Mouse (Mus musculus) neural tube, embryonic 11.5 days (tissue): ENCODE data around the gene Rnf220. TPM values are rescaled to one million over a fixed set of nuclear protein-coding genes. Genes with fewer than 3 reads are reported as not detected.

Experiments used
- ATAC-seq: fragments of 200-750 bp; cut with Nextera tagmentation; 2 replicates; pipeline ENCODE4 v1.8.0; 2017; ENCODE audit warnings: moderate number of reproducible peaks, mild to moderate bottlenecking, moderate TSS enrichment, moderate library complexity; ENCODE audit not compliant: insufficient read depth, low FRiP score, low TSS enrichment
- DNase-seq: peaks from one replicate; pipeline ENCODE4 v3.0.0-alpha.2; 2015; ENCODE audit warnings: low spot score
- H3K27ac ChIP-seq: fragments of 300-500 bp; sonication (generic); 2 replicates; pipeline ENCODE4 v1.5.1; 2014; ENCODE audit warnings: low read depth, mild to moderate bottlenecking, low read length
- H3K27me3 ChIP-seq: fragments of 300-500 bp; sonication (generic); 2 replicates; pipeline ENCODE4 v1.6.1; 2014; ENCODE audit warnings: mild to moderate bottlenecking, low read length, mixed read lengths; ENCODE audit not compliant: control insufficient read depth, insufficient read depth
- H3K36me3 ChIP-seq: fragments of 300-500 bp; sonication (generic); 2 replicates; pipeline ENCODE4 v1.6.1; 2014; ENCODE audit warnings: mild to moderate bottlenecking, low read length, moderate library complexity, mixed read lengths; ENCODE audit not compliant: control insufficient read depth, insufficient read depth
- H3K4me1 ChIP-seq: fragments of 300-500 bp; sonication (generic); 2 replicates; pipeline ENCODE4 v1.6.1; 2014; ENCODE audit warnings: low read length, mixed read lengths; ENCODE audit not compliant: control insufficient read depth, insufficient read depth
- H3K4me2 ChIP-seq: fragments of 300-500 bp; sonication (generic); 2 replicates; pipeline ENCODE4 v1.6.1; 2014; ENCODE audit warnings: low read depth, mild to moderate bottlenecking, moderate library complexity
- H3K4me3 ChIP-seq: fragments of 300-500 bp; sonication (generic); 2 replicates; pipeline ENCODE4 v1.5.1; 2014; ENCODE audit warnings: low read depth, low read length
- H3K9ac ChIP-seq: fragments of 300-500 bp; sonication (generic); 2 replicates; pipeline ENCODE4 v1.6.1; 2014; ENCODE audit warnings: mild to moderate bottlenecking, low read length
- H3K9me3 ChIP-seq: fragments of 300-500 bp; sonication (generic); 2 replicates; pipeline ENCODE4 v1.6.1; 2016; ENCODE audit warnings: low read length; ENCODE audit not compliant: control insufficient read depth
- WGBS: fragments of 180-500 bp; shearing (Covaris S2); extraction: QIAGEN DNeasy Blood & Tissue Kit; methylation state at CpG from one replicate; pipeline ENCODE4 v1.1.7; 2014; 5-methylcytosine and 5-hydroxymethylcytosine counted together
- polyA plus RNA-seq: library from polyadenylated mRNA; unstranded; fragments of >200 nt; fragmentation: Nextera tagmentation; extraction: Ambion mirVana; gene quantifications from 2 replicates; pipeline ENCODE4 v1.2.1, GENCODE M21; 2014

Gene Rnf220
- polyA plus RNA-seq, 1 experiment from 2014 or later, result 76.8 TPM

- no peak overlapping the region for H3K9ac ChIP-seq
Observed at GRCm38 (mm10) chr4:117297819-117298218, 199.0 kb downstream of the Rnf220 start.

GRCm38 (mm10) chr4:117296849-117297593 is 199.8 kb downstream of the Rnf220 start:
- no peak overlapping the region for H3K27ac ChIP-seq
- H3K9ac ChIP-seq, result no peak overlapping the region
- no peak for ATAC-seq
- no peak overlapping the region for H3K4me2 ChIP-seq
- H3K4me1 ChIP-seq, result peaks cover 6% of the 10 kb centered on the region
- no peaks in the 10 kb centered on the region for H3K9me3 ChIP-seq
- no peaks in the 10 kb centered on the region for H3K27me3 ChIP-seq
- no peaks in the 10 kb centered on the region for H3K36me3 ChIP-seq
- no peak for DNase-seq
- 68% methylated on average over 19 of the region's 19 CpGs for WGBS
- no peak overlapping the region for H3K4me3 ChIP-seq

More at GRCm38 (mm10) chr4:117297819-117298218, 199.0 kb downstream of the Rnf220 start:
- 71% methylated on average over 9 of the region's 9 CpGs for WGBS
- Histone ChIP-seq H3K4me1 (peaks cover 6% of the 10 kb centered on the region), H3K4me2 (no peak overlapping the region), H3K36me3 (no peaks in the 10 kb centered on the region), H3K27ac (no peak overlapping the region), H3K4me3 (no peak overlapping the region), H3K9me3 (no peaks in the 10 kb centered on the region), H3K27me3 (peaks cover 6% of the 10 kb centered on the region)
- no peak for DNase-seq
- ATAC-seq, result no peak

GRCm38 (mm10) chr4:117291696-117292095 is 205.2 kb downstream of the Rnf220 start:
- Histone ChIP-seq H3K27ac (no peak overlapping the region), H3K9ac (no peak overlapping the region), H3K9me3 (no peaks in the 10 kb centered on the region), H3K4me3 (no peak overlapping the region), H3K36me3 (peaks cover 2% of the 10 kb centered on the region; the same call in 1 of the 2 replicates), H3K4me1 (peaks cover 16% of the 10 kb centered on the region), H3K27me3 (no peaks in the 10 kb centered on the region), H3K4me2 (no peak overlapping the region)
- DNase-seq (no peak), ATAC-seq (no peak)
- 93% methylated on average over 2 of the region's 2 CpGs for WGBS

GRCm38 (mm10) chr4:117288927-117289801 is 207.7 kb downstream of the Rnf220 start:
- Histone ChIP-seq H3K27ac (peak overlapping the region; percentile 97), H3K4me3 (peak overlapping the region; percentile 81), H3K9me3 (no peaks in the 10 kb centered on the region), H3K4me1 (peaks cover 31% of the 10 kb centered on the region), H3K27me3 (no peaks in the 10 kb centered on the region), H3K9ac (peak overlapping the region; percentile 84), H3K4me2 (peak overlapping the region; percentile 70), H3K36me3 (peaks cover 10% of the 10 kb centered on the region)
- peak; percentile 85 for ATAC-seq
- DNase-seq, result peak; percentile 77
- WGBS, result under 1% methylated on average over 64 of the region's 80 CpGs

- H3K27me3 ChIP-seq, result no peaks in the 10 kb centered on the region
- H3K27ac ChIP-seq, result peak overlapping the region; percentile 97
- peak overlapping the region; percentile 84 for H3K9ac ChIP-seq
- H3K9me3 ChIP-seq, result no peaks in the 10 kb centered on the region
- peak overlapping the region; percentile 70 for H3K4me2 ChIP-seq
- WGBS, result 29% methylated on average over 25 of the region's 25 CpGs
- DNase-seq, result no peak
- peak overlapping the region; percentile 81 for H3K4me3 ChIP-seq
- H3K4me1 ChIP-seq, result peaks cover 38% of the 10 kb centered on the region
- ATAC-seq, result no peak
- peaks cover 10% of the 10 kb centered on the region for H3K36me3 ChIP-seq
Observed at GRCm38 (mm10) chr4:117288277-117288926, 208.4 kb downstream of the Rnf220 start.

- Histone ChIP-seq H3K4me2 (no peak overlapping the region), H3K4me1 (peaks cover 44% of the 10 kb centered on the region), H3K4me3 (no peak overlapping the region), H3K27ac (peak overlapping the region; percentile 63; the same call in 1 of the 2 replicates), H3K9ac (no peak overlapping the region), H3K9me3 (no peaks in the 10 kb centered on the region), H3K27me3 (no peaks in the 10 kb centered on the region), H3K36me3 (peaks cover 10% of the 10 kb centered on the region)
- 25% methylated on average over 4 of the region's 4 CpGs for WGBS
- ATAC-seq, result no peak
- no peak for DNase-seq
Observed at GRCm38 (mm10) chr4:117284363-117284762, 212.5 kb downstream of the Rnf220 start.

GRCm38 (mm10) chr4:117283271-117284191 is 213.3 kb downstream of the Rnf220 start:
- no peak overlapping the region for H3K4me3 ChIP-seq
- peak; percentile 62 for ATAC-seq
- no peaks in the 10 kb centered on the region for H3K27me3 ChIP-seq
- H3K4me2 ChIP-seq, result no peak overlapping the region
- peaks cover 43% of the 10 kb centered on the region for H3K4me1 ChIP-seq
- H3K27ac ChIP-seq, result peak overlapping the region; percentile 63
- WGBS, result 6% methylated on average over 22 of the region's 22 CpGs
- DNase-seq, result peak; percentile 68
- H3K9me3 ChIP-seq, result no peaks in the 10 kb centered on the region
- H3K9ac ChIP-seq, result no peak overlapping the region
- H3K36me3 ChIP-seq, result peaks cover 12% of the 10 kb centered on the region
